In genomic region chr10:125035631-125036030, GRCm38 (mm10) we compare ENCODE assay signal across 34 mouse cellular contexts.
"Had no signal": no experiment of that assay in that cellular context is flagged by ENCODE, and none has a peak within 500 bp of the region (broad histone marks: within the 10 kb centered on the region; RNA-seq: fewer than 3 reads in every experiment).

No protein-coding gene starts in this region.

- H3K27me3 ChIP-seq: heart, embryonic 12.5 days; heart, embryonic 13.5 days; heart, embryonic 15.5 days; hindbrain, embryonic 12.5 days; hindbrain, embryonic 13.5 days; hindbrain, embryonic 15.5 days; intestine, embryonic 15.5 days; kidney, embryonic 15.5 days had no signal

- H3K9ac ChIP-seq: heart, embryonic 12.5 days; heart, embryonic 13.5 days; heart, embryonic 15.5 days; hindbrain, embryonic 12.5 days; hindbrain, embryonic 13.5 days; hindbrain, embryonic 15.5 days; intestine, embryonic 15.5 days; kidney, embryonic 15.5 days had no signal

- H3K4me1 ChIP-seq: heart, embryonic 10.5 days; heart, embryonic 12.5 days; heart, embryonic 13.5 days; heart, embryonic 15.5 days; hindbrain, embryonic 10.5 days; hindbrain, embryonic 12.5 days; hindbrain, embryonic 13.5 days; hindbrain, embryonic 15.5 days; intestine, embryonic 15.5 days; kidney, embryonic 15.5 days had no signal

- H3K27ac ChIP-seq: heart, embryonic 10.5 days; heart, embryonic 13.5 days; heart, embryonic 15.5 days; hindbrain, embryonic 10.5 days; hindbrain, embryonic 12.5 days; hindbrain, embryonic 13.5 days; hindbrain, embryonic 15.5 days; intestine, embryonic 15.5 days; kidney, embryonic 15.5 days; kidney, postnatal 0 days; layer of hippocampus, adult 2 months; left cerebral cortex, adult 2 months had no signal

- H3K4me2 ChIP-seq: heart, embryonic 11.5 days; heart, embryonic 12.5 days; heart, embryonic 13.5 days; heart, embryonic 15.5 days; hindbrain, embryonic 12.5 days; hindbrain, embryonic 13.5 days; hindbrain, embryonic 15.5 days; intestine, embryonic 15.5 days; kidney, embryonic 15.5 days had no signal

- H3K9me3 ChIP-seq: heart, embryonic 10.5 days; heart, embryonic 12.5 days; heart, embryonic 13.5 days; heart, embryonic 15.5 days; hindbrain, embryonic 10.5 days; hindbrain, embryonic 12.5 days; hindbrain, embryonic 13.5 days; hindbrain, embryonic 15.5 days; intestine, embryonic 15.5 days; kidney, embryonic 15.5 days had no signal

- DNase-seq: heart, postnatal 10 days; heart, postnatal 14 days; heart, postnatal 36 days; heart, postnatal 4 days; kidney, adult 11 months; kidney, adult 18-20 months; kidney, adult 2 months; kidney, adult 8-10 months; kidney, adult 9 months; kidney, postnatal 10 days; kidney, postnatal 14 days; kidney, postnatal 25 days; kidney, postnatal 36 days; kidney, postnatal 4 days; layer of hippocampus, adult 9-11 months; layer of hippocampus, postnatal 36 days had no signal

- H3K36me3 ChIP-seq: heart, embryonic 10.5 days; heart, embryonic 12.5 days; heart, embryonic 13.5 days; heart, embryonic 15.5 days; hindbrain, embryonic 10.5 days; hindbrain, embryonic 12.5 days; hindbrain, embryonic 13.5 days; hindbrain, embryonic 15.5 days; intestine, embryonic 15.5 days; kidney, embryonic 15.5 days had no signal

- H3K4me3 ChIP-seq: heart, embryonic 10.5 days; heart, embryonic 12.5 days; heart, embryonic 13.5 days; heart, embryonic 15.5 days; hindbrain, embryonic 10.5 days; hindbrain, embryonic 12.5 days; hindbrain, embryonic 13.5 days; hindbrain, embryonic 15.5 days; intestine, embryonic 15.5 days; kidney, embryonic 15.5 days; layer of hippocampus, adult 2 months; left cerebral cortex, adult 2 months had no signal

- ATAC-seq: hindbrain, embryonic 16.5 days; inflammation-experienced regulatory T-cells, adult 6 months; intestine, embryonic 15.5 days; intestine, embryonic 16.5 days; intestine, postnatal 0 days had no signal
